ENCODE assay signal across 11 mouse cellular contexts in the genomic region with DNA sequence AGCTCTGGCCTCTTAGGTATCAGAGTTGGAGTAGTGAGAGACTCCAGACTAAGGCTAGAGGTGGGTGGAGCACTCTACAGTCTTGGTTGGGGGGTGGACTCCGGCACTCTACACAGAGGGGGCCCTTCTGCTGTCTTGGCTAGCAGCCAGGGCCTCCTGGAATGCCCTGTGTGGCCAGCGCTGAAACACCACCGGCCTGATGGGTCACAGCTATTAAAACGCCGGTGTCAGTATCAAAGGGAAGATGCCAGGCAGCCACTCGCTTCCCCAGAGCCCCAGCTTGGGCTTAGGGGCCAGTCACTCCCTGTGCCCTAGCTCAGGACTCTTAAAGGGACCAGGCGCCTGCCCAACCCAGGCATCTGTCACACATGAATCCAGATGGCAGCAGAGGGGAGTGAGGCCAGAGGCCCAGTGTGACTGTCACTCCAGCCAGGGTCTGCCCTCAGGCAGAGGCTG. TPM values are rescaled to one million over a fixed set of nuclear protein-coding genes. Genes with fewer than 3 reads are reported as not detected.
DNase-seq lines count a peak whose midpoint lies in the region; ATAC-seq lines count a peak whose summit lies in the region.
"Had no signal": no experiment of that assay in that cellular context is flagged by ENCODE, and none has a peak within 500 bp of the region (broad histone marks: within the 10 kb centered on the region; RNA-seq: fewer than 3 reads in every experiment).

No protein-coding gene starts in this region.

- peak; percentile 71 for ATAC-seq in heart, embryonic 12.5 days (ENCODE audit: insufficient number of reproducible peaks, low FRiP score)
- ATAC-seq in midbrain, embryonic 13.5 days = peak; percentile 82
- no peak for ATAC-seq in midbrain, embryonic 11.5 days (ENCODE audit: low FRiP score)

- no peaks in the 10 kb centered on the region for H3K36me3 ChIP-seq in heart, embryonic 12.5 days
- no peaks in the 10 kb centered on the region for H3K36me3 ChIP-seq in midbrain, embryonic 13.5 days
- H3K36me3 ChIP-seq in midbrain, embryonic 11.5 days (ENCODE audit: control insufficient read depth, insufficient read depth, low read length) = no peaks in the 10 kb centered on the region

- 0 out of 2 replicates have a peak overlapping the region, but pooled peaks have one; percentile 9 for H3K9ac ChIP-seq in heart, embryonic 12.5 days
- no peak overlapping the region for H3K9ac ChIP-seq in midbrain, embryonic 13.5 days (replicated peaks)
- no peak overlapping the region for H3K9ac ChIP-seq in midbrain, embryonic 11.5 days (ENCODE audit: low read length)

- peaks cover 40% of the 10 kb centered on the region for H3K4me1 ChIP-seq in heart, embryonic 12.5 days (replicated peaks)
- H3K4me1 ChIP-seq in midbrain, embryonic 13.5 days (replicated peaks) = peaks cover 7% of the 10 kb centered on the region
- H3K4me1 ChIP-seq in midbrain, embryonic 11.5 days (ENCODE audit: control insufficient read depth, insufficient read depth, low read length) = no peaks in the 10 kb centered on the region

- H3K27me3 ChIP-seq in heart, embryonic 12.5 days (replicated peaks) = no peaks in the 10 kb centered on the region
- no peaks in the 10 kb centered on the region for H3K27me3 ChIP-seq in midbrain, embryonic 13.5 days
- H3K27me3 ChIP-seq in midbrain, embryonic 11.5 days (ENCODE audit: control insufficient read depth, insufficient read depth, low read length) = no peaks in the 10 kb centered on the region

- no peaks in the 10 kb centered on the region for H3K9me3 ChIP-seq in heart, embryonic 12.5 days (replicated peaks)
- no peaks in the 10 kb centered on the region for H3K9me3 ChIP-seq in midbrain, embryonic 13.5 days
- no peaks in the 10 kb centered on the region for H3K9me3 ChIP-seq in midbrain, embryonic 11.5 days (ENCODE audit: control insufficient read depth, low read length)

- no peak overlapping the region for H3K4me3 ChIP-seq in heart, embryonic 12.5 days
- H3K4me3 ChIP-seq in midbrain, embryonic 13.5 days (replicated peaks) = no peak overlapping the region
- H3K4me3 ChIP-seq in midbrain, embryonic 11.5 days (ENCODE audit: low read depth, low read length) = no peak overlapping the region

- H3K4me2 ChIP-seq in heart, embryonic 12.5 days = peak overlapping the region; percentile 24
- no peak overlapping the region for H3K4me2 ChIP-seq in midbrain, embryonic 13.5 days (replicated peaks)
- no peak overlapping the region for H3K4me2 ChIP-seq in midbrain, embryonic 11.5 days

- H3K27ac ChIP-seq in heart, embryonic 12.5 days (ENCODE audit: poor library complexity, severe bottlenecking) = peak overlapping the region; percentile 50
- H3K27ac ChIP-seq in midbrain, embryonic 13.5 days = no peak overlapping the region
- no peak overlapping the region for H3K27ac ChIP-seq in midbrain, embryonic 11.5 days (ENCODE audit: low read depth, low read length)

- intact Hi-C loops in gastrocnemius, postnatal 36 days (cut with DNase I) = no loop called here

- DNase-seq in heart, adult 8-10 months (ENCODE audit: low spot score) = no peak
- DNase-seq in midbrain, embryonic 11.5 days (ENCODE audit: low spot score, missing footprints) = no peak
- DNase-seq in gastrocnemius, postnatal 36 days = peak; percentile 25 to 29
- peak; percentile 27 for DNase-seq in retina, postnatal 7 days (ENCODE audit: low read depth, low spot score)
- no peak for DNase-seq in spleen, adult 18-20 months
- no peak for DNase-seq in thymus, postnatal 36 days
- DNase-seq: adrenal gland, adult 2 months; lung, postnatal 36 days; thymus, adult 2 months had no signal

- WGBS in heart, embryonic 12.5 days = 12% methylated on average over 7 of the region's 7 CpGs
- 27% methylated on average over 7 of the region's 7 CpGs for WGBS in midbrain, embryonic 13.5 days
- 34% methylated on average over 7 of the region's 7 CpGs for WGBS in midbrain, embryonic 11.5 days

RNA-seq across cellular contexts. Expression of gene Col13a1, which starts 13.5 kb away (rescaled TPM):
- 20.6 and 24.2 TPM in 2 replicates for polyA plus RNA-seq in heart, embryonic 12.5 days (2016; fragmentation: Nextera tagmentation; extraction: Ambion mirVana)
- under 1 TPM; 0.49 to 0.72 (median 0.57) TPM for total RNA-seq in heart, adult 8-10 months (2022)
- polyA plus RNA-seq in midbrain, embryonic 13.5 days (2015; fragmentation: Nextera tagmentation; extraction: Ambion mirVana) = 1.1 and 1.2 TPM in 2 replicates
- polyA plus RNA-seq in midbrain, embryonic 11.5 days (2014; fragmentation: Nextera tagmentation; extraction: Ambion mirVana) = 2.1 and 2.7 TPM in 2 replicates
- total RNA-seq in gastrocnemius, postnatal 36 days (2021) = 1 to 10 TPM; 1.0 to 1.3 TPM

Comparison
In these comparisons a context has a peak if more than half of its experiments do, and no peak if none do; other contexts are left out.
1. DNase-seq: peak in gastrocnemius, postnatal 36 days (2 of 2) and retina, postnatal 7 days (single experiment); none in heart, adult 8-10 months (single experiment), midbrain, embryonic 11.5 days (single experiment), spleen, adult 18-20 months (0 of 2) and thymus, postnatal 36 days (0 of 2).